Mouse (Mus musculus) liver, embryonic 15.5 days (tissue): ENCODE measurements around the gene Gm11549. TPM values are rescaled to one million over a fixed set of nuclear protein-coding genes. Genes with fewer than 3 reads are reported as not detected.
A peak's percentile ranks its signal among the peaks of the same experiment; 100 is the strongest.

Source experiments
- ATAC-seq: fragments of 200-750 bp; cut with Nextera tagmentation; 2 replicates; pipeline ENCODE4 v1.8.0; 2017; ENCODE audit warnings: moderate number of reproducible peaks, mild to moderate bottlenecking, moderate library complexity; ENCODE audit not compliant: insufficient read depth
- H3K27ac ChIP-seq: fragments of 300-500 bp; sonication (generic); replicated peaks from 2 replicates; pipeline ENCODE4 v1.5.1; 2015; ENCODE audit warnings: mild to moderate bottlenecking, inconsistent platforms
- H3K27me3 ChIP-seq: fragments of 300-500 bp; sonication (generic); 2 replicates; pipeline ENCODE4 v1.6.1; 2015; ENCODE audit warnings: mild to moderate bottlenecking, inconsistent platforms
- H3K36me3 ChIP-seq: fragments of 300-500 bp; sonication (generic); replicated peaks from 2 replicates; pipeline ENCODE4 v1.6.1; 2015; ENCODE audit warnings: moderate library complexity, mild to moderate bottlenecking, inconsistent platforms
- H3K4me1 ChIP-seq: fragments of 300-500 bp; sonication (generic); replicated peaks from 2 replicates; pipeline ENCODE4 v1.6.1; 2015; ENCODE audit warnings: inconsistent platforms
- H3K4me2 ChIP-seq: fragments of 300-500 bp; sonication (generic); 2 replicates; pipeline ENCODE4 v1.6.1; 2015; ENCODE audit warnings: moderate library complexity, mild to moderate bottlenecking, inconsistent platforms
- H3K4me3 ChIP-seq: fragments of 300-500 bp; sonication (generic); replicated peaks from 2 replicates; pipeline ENCODE4 v1.5.1; 2015; ENCODE audit warnings: mild to moderate bottlenecking, inconsistent platforms
- H3K9ac ChIP-seq: fragments of 300-500 bp; sonication (generic); 2 replicates; pipeline ENCODE4 v1.6.1; 2015; ENCODE audit warnings: moderate library complexity, mild to moderate bottlenecking, inconsistent platforms
- H3K9me3 ChIP-seq: fragments of 300-500 bp; sonication (generic); replicated peaks from 2 replicates; pipeline ENCODE4 v1.6.1; 2016; ENCODE audit warnings: inconsistent platforms
- WGBS: fragments of 180-500 bp; shearing (Covaris S2); methylation state at CpG from one replicate; pipeline ENCODE4 v1.1.7; 2015; ENCODE audit warnings: mixed read lengths; ENCODE audit not compliant: insufficient replicate concordance; 5-methylcytosine and 5-hydroxymethylcytosine counted together
- polyA plus RNA-seq: library from polyadenylated mRNA; unstranded; fragments of >200 nt; fragmentation: Nextera tagmentation; extraction: Ambion mirVana; gene quantifications from 2 replicates; pipeline ENCODE4 v1.2.1, GENCODE M21; 2015

The Gm11549 gene
- polyA plus RNA-seq, 1 experiment from 2014 or later = not detected

DNA sequence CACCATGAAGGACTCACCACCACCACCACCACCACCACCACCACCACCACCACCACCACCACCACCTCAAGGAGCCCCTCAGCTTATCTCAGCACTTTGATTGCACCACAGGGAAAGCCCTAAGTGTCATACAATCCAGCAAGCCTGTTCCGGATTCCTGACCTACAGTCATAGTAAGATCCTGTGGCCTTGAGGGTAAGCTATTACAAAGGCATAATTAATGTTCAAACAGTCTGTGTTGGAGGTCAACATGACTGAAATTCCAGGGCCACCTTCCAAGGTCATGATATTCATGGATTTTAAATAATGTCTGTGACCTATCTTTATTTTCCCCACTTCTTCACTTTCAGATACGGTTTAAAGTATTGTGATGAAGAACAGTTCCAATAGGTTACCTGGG lies 41.1 kb downstream of the Gm11549 start:
- no peak for ATAC-seq

DNA sequence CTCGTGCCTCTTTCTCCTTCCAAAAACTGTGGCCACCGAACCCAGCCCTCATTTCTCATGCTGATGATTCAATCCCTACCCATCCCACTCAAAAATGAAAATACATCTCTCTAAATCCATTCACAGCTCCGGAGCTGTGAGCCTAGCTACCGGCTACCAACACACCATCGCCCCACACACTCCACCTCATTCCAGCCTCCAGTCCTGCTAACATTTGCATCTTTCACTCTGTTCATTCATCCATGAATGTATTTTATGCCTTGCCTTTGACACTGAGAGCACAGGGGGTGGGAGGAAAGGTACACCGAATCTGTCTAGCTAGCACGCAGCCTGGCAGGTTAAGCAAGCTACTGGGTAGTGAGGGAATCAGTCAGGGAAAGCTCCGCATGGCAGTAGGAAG lies 42.8 kb downstream of the Gm11549 start:
- no peak overlapping the region for H3K27ac ChIP-seq
- WGBS = 74% methylated on average over 8 of the region's 8 CpGs
- H3K4me1 ChIP-seq = peaks cover 28% of the 10 kb centered on the region
- H3K36me3 ChIP-seq = no peaks in the 10 kb centered on the region
- H3K4me2 ChIP-seq = no peak overlapping the region
- no peaks in the 10 kb centered on the region; the same call in 1 of the 2 replicates for H3K27me3 ChIP-seq
- no peak overlapping the region for H3K9ac ChIP-seq
- H3K4me3 ChIP-seq = no peak overlapping the region
- ATAC-seq = no peak
- no peaks in the 10 kb centered on the region for H3K9me3 ChIP-seq

More for the DNA sequence above, 41.1 kb downstream of the Gm11549 start:
- peaks cover 16% of the 10 kb centered on the region for H3K4me1 ChIP-seq
- no peak overlapping the region for H3K9ac ChIP-seq
- no peaks in the 10 kb centered on the region for H3K36me3 ChIP-seq
- no peak overlapping the region for H3K4me3 ChIP-seq
- no peaks in the 10 kb centered on the region for H3K27me3 ChIP-seq
- H3K9me3 ChIP-seq = no peaks in the 10 kb centered on the region
- no peak overlapping the region for H3K27ac ChIP-seq
- no peak overlapping the region for H3K4me2 ChIP-seq
- WGBS = 62% methylated on average over 2 of the region's 2 CpGs

DNA sequence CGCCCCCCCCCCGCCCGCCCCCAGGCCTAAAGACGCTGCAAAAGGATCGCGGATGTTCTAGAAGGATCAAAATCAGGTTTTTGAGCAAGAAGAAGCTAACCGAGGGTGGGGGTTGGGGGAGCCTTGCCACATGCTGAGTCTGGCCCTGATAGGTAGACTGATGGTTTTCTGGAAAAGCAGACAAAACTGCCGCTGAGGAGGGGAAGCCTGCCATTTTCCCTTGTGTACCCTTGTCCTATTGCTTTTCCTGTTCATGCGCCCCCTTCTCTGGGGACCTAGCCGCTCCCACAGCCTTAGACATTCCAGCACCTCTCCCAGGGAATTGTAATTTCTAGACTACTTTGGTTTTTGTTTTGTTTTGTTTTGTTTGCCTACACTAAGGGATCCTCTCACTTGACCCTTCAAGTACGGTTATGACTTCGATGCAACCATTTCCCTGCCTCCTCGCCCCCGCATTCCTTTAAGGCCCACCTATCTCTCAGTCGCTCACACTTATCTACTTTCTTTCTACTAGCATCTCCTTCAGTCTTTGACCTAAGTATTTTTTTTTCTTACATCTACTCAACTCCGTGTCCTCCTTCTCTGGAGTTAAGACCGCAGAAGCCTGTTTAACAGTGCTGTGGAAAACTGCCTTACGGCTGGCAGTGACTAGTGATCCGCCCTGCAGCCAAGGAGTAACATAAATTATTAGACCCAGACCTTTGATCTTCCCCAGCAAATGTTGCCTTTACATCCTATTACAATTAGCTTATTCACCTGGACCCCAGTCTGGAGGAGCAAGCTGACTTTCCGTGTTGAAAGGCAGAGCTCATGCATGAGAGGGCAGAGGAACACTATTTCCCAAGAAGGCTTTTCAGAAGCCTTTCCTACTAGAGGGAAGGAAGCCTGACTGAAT lies 45.1 kb downstream of the Gm11549 start:
- Histone ChIP-seq H3K36me3 (no peaks in the 10 kb centered on the region), H3K4me1 (peaks cover 32% of the 10 kb centered on the region), H3K9ac (peak overlapping the region; percentile 43), H3K27me3 (no peaks in the 10 kb centered on the region; the same call in 1 of the 2 replicates), H3K4me3 (peak overlapping the region; percentile 64), H3K27ac (peak overlapping the region; percentile 64; the same call in 1 of the 2 replicates), H3K4me2 (peak overlapping the region; percentile 90), H3K9me3 (no peaks in the 10 kb centered on the region)
- 42% methylated on average over 20 of the region's 20 CpGs for WGBS
- no peak for ATAC-seq

DNA sequence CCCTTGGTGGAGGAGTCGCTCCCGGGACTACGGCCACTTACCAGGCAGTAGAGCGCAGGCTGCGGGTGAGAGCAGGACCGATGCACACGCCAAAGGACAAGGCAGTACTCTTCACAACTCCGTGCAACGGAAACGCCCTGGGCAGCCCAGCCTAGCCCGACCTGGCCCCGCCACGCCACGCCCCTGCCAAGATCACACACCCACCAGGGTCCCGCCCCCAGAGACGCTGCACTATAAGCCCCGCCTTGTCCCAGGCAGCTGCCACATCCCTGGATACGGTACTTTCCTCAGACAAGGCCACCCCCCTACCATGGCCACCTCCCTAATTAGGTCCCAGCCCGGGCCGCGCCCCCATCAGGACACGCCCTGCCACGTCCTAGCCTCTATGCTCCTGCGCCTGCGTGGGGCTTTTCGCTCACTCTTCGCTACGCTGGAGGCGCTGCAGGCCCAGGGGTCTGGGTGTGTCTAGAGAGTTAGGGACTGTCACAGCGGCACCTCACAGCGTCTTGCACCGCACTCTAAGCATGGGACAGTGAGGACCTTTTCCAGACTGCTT lies 46.0 kb downstream of the Gm11549 start, which contains the start of the genes Anxa5 and 1810062G17Rik:
Gene Anxa5 (minus strand): TSS at position 363 of the 556 bp plus-strand sequence.
Gene 1810062G17Rik (plus strand): TSS at position 406 of the 556 bp plus-strand sequence.
- Histone ChIP-seq H3K4me1 (peaks cover 32% of the 10 kb centered on the region), H3K27ac (peak within 1 kb of the TSS; percentile 73), H3K27me3 (no peaks in the 10 kb centered on the region; the same call in 1 of the 2 replicates), H3K36me3 (no peaks in the 10 kb centered on the region), H3K4me2 (peak within 1 kb of the TSS; percentile 90), H3K4me3 (peak within 1 kb of the TSS; percentile 64), H3K9me3 (no peaks in the 10 kb centered on the region), H3K9ac (peak within 1 kb of the TSS; percentile 45)
- peak; percentile 98 for ATAC-seq
- WGBS = under 1% methylated on average over 32 of the region's 32 CpGs

DNA sequence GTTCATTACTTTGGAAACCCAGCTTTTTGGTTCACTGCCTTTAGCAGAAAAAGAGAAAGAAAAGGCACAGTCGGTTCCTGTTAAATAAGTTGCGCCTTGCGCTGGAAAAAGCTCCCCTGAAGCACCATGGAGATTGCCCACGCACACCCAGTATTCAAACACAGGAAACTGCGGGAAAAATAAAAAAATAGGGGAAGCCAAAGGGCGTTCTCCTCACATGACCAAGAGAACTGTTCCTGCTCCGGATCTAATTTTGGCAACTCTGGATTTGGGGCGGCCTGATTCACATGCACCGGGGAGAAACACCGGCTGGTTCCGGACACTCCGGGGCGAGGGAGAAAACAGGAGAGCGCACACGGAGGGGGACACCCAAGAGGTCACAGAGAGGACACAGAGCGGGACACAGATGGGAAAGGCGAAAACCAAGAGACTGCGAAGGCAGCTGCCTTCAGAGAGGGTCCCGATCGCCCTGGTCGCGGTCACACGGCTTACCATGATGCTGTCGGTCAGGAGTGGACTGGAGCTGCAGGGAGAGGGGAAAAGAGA lies 46.6 kb downstream of the Gm11549 start:
- ATAC-seq = no peak
- Histone ChIP-seq H3K27ac (peak overlapping the region; percentile 73), H3K4me1 (peaks cover 32% of the 10 kb centered on the region), H3K36me3 (no peaks in the 10 kb centered on the region), H3K27me3 (no peaks in the 10 kb centered on the region; the same call in 1 of the 2 replicates), H3K9me3 (no peaks in the 10 kb centered on the region), H3K4me3 (peak overlapping the region; percentile 64), H3K4me2 (peak overlapping the region; percentile 90), H3K9ac (peak overlapping the region; percentile 45)
- under 1% methylated on average over 24 of the region's 24 CpGs for WGBS

DNA sequence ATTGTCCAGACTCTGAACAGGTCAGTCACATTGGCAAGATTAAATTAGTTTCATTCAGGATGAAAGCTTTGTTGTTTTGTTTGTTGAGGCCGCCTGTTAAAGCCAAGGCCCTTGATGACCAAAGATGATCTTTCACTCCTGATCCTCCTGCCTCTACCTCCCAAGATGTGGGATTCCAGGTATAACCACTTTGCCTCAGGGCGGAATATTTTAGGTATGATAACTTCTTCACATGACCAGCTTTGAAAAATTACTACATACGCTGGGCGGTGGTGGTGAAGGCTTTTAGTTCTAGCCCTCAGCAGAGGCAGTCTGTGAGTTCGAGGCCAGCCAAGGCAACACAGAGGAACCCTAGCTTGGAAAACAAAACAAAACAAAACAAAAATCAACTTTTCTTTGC lies 47.2 kb downstream of the Gm11549 start:
- Histone ChIP-seq H3K9me3 (no peaks in the 10 kb centered on the region), H3K36me3 (no peaks in the 10 kb centered on the region), H3K9ac (no peak overlapping the region), H3K4me2 (peak overlapping the region; percentile 90), H3K4me1 (peaks cover 32% of the 10 kb centered on the region), H3K4me3 (peak overlapping the region; percentile 64), H3K27me3 (no peaks in the 10 kb centered on the region; the same call in 1 of the 2 replicates), H3K27ac (no peak overlapping the region)
- no peak for ATAC-seq
- WGBS = 65% methylated on average over 5 of the region's 5 CpGs

DNA sequence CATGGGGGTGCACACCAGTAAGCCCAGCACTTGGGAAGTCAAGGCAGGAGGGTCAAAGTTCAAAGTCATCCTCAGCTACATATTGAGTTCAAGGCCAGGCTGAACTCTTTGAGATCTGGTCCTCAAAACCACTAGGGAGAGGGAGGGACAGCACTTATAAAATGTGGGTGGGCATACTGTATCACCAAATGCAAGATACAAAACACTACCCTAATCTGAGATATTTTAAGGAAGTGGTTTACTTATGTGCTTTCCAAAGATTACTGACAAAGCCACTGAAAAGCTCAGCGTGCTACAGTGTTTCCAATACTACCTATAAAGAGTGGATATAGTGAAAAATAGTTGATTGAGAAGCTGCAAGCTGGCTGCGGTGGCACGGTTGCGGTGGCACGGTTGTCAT lies 48.4 kb downstream of the Gm11549 start:
- ATAC-seq = no peak
- H3K4me1 ChIP-seq = peaks cover 35% of the 10 kb centered on the region
- H3K27me3 ChIP-seq = no peaks in the 10 kb centered on the region; the same call in 1 of the 2 replicates
- no peak overlapping the region for H3K4me2 ChIP-seq
- H3K9ac ChIP-seq = no peak overlapping the region
- no peaks in the 10 kb centered on the region for H3K36me3 ChIP-seq
- no peak overlapping the region for H3K27ac ChIP-seq
- no peaks in the 10 kb centered on the region for H3K9me3 ChIP-seq
- H3K4me3 ChIP-seq = no peak overlapping the region
- WGBS = 64% methylated on average over 5 of the region's 5 CpGs

DNA sequence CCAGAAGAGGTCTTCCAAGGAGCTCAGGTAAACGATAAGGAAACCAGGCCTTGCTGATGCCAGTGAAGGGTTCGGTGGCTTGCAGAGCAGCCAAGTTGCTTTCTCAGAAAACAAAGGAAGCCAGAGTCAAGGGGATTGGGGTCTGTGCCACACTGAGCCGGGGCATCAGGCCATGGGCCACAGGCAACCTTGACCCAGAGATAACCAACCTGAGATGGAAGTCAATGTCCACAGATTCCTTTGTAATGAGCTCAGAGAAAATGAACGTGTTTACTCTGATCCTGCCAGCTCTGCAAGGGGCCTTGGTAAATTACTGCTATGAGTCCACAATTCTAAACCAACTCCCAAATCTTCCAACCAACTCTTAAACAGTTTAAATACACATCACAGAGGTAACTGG lies 49.8 kb downstream of the Gm11549 start:
- Histone ChIP-seq H3K27me3 (no peaks in the 10 kb centered on the region; the same call in 1 of the 2 replicates), H3K4me3 (no peak overlapping the region), H3K4me1 (peaks cover 34% of the 10 kb centered on the region), H3K27ac (no peak overlapping the region), H3K9me3 (no peaks in the 10 kb centered on the region), H3K36me3 (no peaks in the 10 kb centered on the region), H3K4me2 (no peak overlapping the region), H3K9ac (no peak overlapping the region)
- no peak for ATAC-seq
- 57% methylated on average over 4 of the region's 4 CpGs for WGBS

DNA sequence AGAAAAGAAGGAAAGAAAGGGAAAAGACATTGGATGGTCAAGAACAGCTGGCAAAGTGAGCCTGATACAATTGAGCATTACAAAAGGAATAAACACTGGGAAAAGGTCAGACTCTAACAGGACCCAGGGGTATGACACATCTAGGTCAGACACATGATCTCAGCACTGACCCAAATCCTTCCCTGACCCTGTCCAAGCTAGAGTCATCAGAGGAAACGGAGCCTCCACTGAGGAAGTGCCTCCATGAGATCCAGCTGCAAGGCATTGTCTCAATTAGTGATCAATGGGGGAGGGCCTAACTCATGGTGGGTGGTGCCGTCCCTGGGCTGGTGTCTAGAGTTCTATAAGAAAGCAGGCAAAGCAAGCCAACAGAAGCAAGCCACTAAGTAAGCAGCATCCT lies 52.7 kb downstream of the Gm11549 start:
- H3K9ac ChIP-seq = no peak overlapping the region
- H3K36me3 ChIP-seq = no peaks in the 10 kb centered on the region
- no peak overlapping the region for H3K27ac ChIP-seq
- no peaks in the 10 kb centered on the region for H3K9me3 ChIP-seq
- 40% methylated on average over 2 of the region's 2 CpGs for WGBS
- H3K4me2 ChIP-seq = no peak overlapping the region
- peaks cover 9% of the 10 kb centered on the region; the same call in 1 of the 2 replicates for H3K4me1 ChIP-seq
- H3K27me3 ChIP-seq = no peaks in the 10 kb centered on the region
- no peak overlapping the region for H3K4me3 ChIP-seq
- no peak for ATAC-seq

DNA sequence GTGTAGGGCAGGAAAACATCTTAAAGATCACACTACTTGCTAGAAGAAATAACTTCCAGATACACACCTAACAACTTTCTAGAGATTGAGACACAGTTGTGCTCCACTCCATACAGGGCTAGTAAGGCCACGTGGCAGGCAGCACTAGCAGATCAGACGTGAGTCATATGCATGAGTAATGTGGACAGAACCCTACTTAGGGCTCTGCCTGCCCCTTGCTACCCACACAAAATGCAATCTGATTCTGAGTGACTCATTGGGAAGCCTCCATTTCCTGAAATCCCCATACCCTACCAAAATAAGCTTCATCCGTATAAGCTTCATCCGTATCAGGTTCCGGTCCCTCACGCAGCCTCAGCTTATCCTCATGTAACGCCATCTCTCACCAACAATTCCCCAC lies 54.0 kb downstream of the Gm11549 start:
- Histone ChIP-seq H3K4me3 (no peak overlapping the region), H3K9ac (no peak overlapping the region), H3K36me3 (no peaks in the 10 kb centered on the region), H3K4me2 (no peak overlapping the region), H3K4me1 (0 out of 2 replicates have a peak, but pooled peaks cover 3% of the 10 kb centered on the region), H3K27me3 (no peaks in the 10 kb centered on the region), H3K9me3 (no peaks in the 10 kb centered on the region), H3K27ac (no peak overlapping the region)
- WGBS = 73% methylated on average over 7 of the region's 7 CpGs
- ATAC-seq = no peak

DNA sequence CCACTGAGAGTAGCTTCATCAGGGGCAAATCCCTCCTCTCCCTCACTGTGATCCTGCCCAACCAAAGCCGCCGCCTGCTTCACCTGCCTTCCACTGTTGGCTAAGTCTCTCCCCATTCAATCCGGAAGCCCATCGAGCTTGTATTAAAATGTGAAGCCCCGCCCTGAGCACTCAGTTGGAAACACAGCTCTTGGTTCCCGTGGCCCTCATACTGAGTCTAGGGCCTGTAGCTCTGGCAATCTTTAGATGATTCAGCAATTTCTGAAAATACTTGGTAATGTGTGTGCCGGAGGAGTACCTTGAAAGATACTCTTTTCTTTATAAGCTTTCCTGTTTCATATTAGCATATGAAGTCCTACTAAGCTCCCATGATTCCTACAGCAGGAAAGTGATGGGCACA lies 56.1 kb downstream of the Gm11549 start:
- H3K4me3 ChIP-seq = no peak overlapping the region
- 43% methylated on average over 7 of the region's 7 CpGs for WGBS
- no peaks in the 10 kb centered on the region for H3K9me3 ChIP-seq
- H3K27ac ChIP-seq = no peak overlapping the region
- no peak overlapping the region for H3K4me2 ChIP-seq
- no peak overlapping the region for H3K9ac ChIP-seq
- H3K4me1 ChIP-seq = 0 out of 2 replicates have a peak, but pooled peaks cover 3% of the 10 kb centered on the region
- ATAC-seq = no peak
- H3K27me3 ChIP-seq = no peaks in the 10 kb centered on the region
- no peaks in the 10 kb centered on the region for H3K36me3 ChIP-seq
